ENCODE assay signal across 8 mouse cellular contexts in the genomic region with DNA sequence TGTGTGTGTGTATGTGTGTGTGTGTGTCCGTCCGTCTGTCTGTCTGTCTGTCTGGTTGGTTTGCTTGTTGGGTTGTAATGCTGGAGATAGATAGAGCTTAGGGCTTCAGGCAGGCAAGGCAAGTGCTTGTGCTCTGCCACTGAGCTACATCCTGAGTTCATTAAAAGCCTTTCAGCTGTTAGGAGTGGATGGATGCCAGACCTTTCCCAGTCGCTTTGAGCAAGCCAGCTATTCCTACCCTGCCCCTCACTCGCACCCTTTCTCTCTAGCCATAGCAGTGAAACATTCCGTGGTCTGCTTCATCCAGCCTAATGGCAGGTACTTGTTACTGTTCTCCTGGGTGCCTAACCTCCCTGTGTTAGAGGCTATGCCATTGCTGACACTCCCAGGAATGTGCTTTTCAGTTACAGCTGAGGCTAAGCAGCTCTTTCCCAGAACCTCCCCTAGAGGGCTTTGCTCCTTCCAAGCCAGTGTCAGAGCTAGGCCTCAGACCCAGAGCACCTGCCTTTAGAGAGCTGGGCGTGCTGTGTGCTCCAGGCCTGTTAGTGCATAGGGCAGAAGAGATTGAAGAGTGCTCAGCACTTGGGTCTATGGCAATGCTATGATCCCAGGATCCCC. TPM values are rescaled to one million over a fixed set of nuclear protein-coding genes. Genes with fewer than 3 reads are reported as not detected.
DNase-seq lines count a peak whose midpoint lies in the region; ATAC-seq and TF ChIP-seq lines count a peak whose summit lies in the region.

No protein-coding gene starts in this region.

- H3K27ac ChIP-seq in midbrain, postnatal 0 days (ENCODE audit: low read depth, low read length) = no peak overlapping the region
- H3K27ac ChIP-seq in midbrain, embryonic 15.5 days = no peak overlapping the region
- peak overlapping the region; percentile 14 for H3K27ac ChIP-seq in limb, embryonic 14.5 days (replicated peaks; ENCODE audit: low read depth, low read length)

- peak; percentile 46 to 51 for DNase-seq in cerebellum, postnatal 14 days
- no peak for DNase-seq in cerebellum, adult 11-12 months
- DNase-seq in midbrain, postnatal 0 days (ENCODE audit: low spot score) = peak; percentile 54
- peak; percentile 78 for DNase-seq in limb, embryonic 14.5 days (ENCODE audit: low spot score)
- DNase-seq in thymus, postnatal 14 days = peak; percentile 51
- DNase-seq in adrenal gland, postnatal 14 days = no peak
- no peak for DNase-seq in layer of hippocampus, adult 11-12 months (ENCODE audit: low spot score)

- H3K9me3 ChIP-seq in midbrain, postnatal 0 days (ENCODE audit: low read length) = no peaks in the 10 kb centered on the region
- no peaks in the 10 kb centered on the region for H3K9me3 ChIP-seq in midbrain, embryonic 15.5 days
- no peaks in the 10 kb centered on the region for H3K9me3 ChIP-seq in limb, embryonic 14.5 days (ENCODE audit: control insufficient read depth, low read length)

- H3K36me3 ChIP-seq in midbrain, postnatal 0 days (ENCODE audit: insufficient read depth, low read length) = no peaks in the 10 kb centered on the region
- H3K36me3 ChIP-seq in midbrain, embryonic 15.5 days (replicated peaks) = no peaks in the 10 kb centered on the region
- H3K36me3 ChIP-seq in limb, embryonic 14.5 days (ENCODE audit: control insufficient read depth, insufficient read depth, low read length) = peaks cover 6% of the 10 kb centered on the region

- no peak overlapping the region for H3K4me3 ChIP-seq in midbrain, postnatal 0 days (ENCODE audit: low read depth, low read length)
- H3K4me3 ChIP-seq in midbrain, embryonic 15.5 days = no peak overlapping the region
- H3K4me3 ChIP-seq in limb, embryonic 14.5 days (replicated peaks; ENCODE audit: low read length) = no peak overlapping the region

- no peak for TF ChIP-seq POLR2A in limb, embryonic 14.5 days (IDR thresholded peaks at IDR 0.05; ENCODE audit: borderline replicate concordance, extremely low read depth, insufficient read depth, insufficient read length)

- no peak for ATAC-seq in midbrain, postnatal 0 days (ENCODE audit: low FRiP score)
- ATAC-seq in midbrain, embryonic 15.5 days (replicated peaks) = no peak
- no peak for ATAC-seq in limb, embryonic 14.5 days (ENCODE audit: low FRiP score, low read depth)

- no peaks in the 10 kb centered on the region for H3K4me1 ChIP-seq in midbrain, postnatal 0 days (ENCODE audit: insufficient read depth, low read length)
- H3K4me1 ChIP-seq in midbrain, embryonic 15.5 days = no peaks in the 10 kb centered on the region
- H3K4me1 ChIP-seq in limb, embryonic 14.5 days (ENCODE audit: control insufficient read depth, insufficient read depth, low read length) = peaks cover 14% of the 10 kb centered on the region; the same call in 1 of the 2 replicates

- no peak overlapping the region for H3K4me2 ChIP-seq in midbrain, postnatal 0 days (ENCODE audit: low read depth, low read length, poor library complexity, severe bottlenecking)
- no peak overlapping the region for H3K4me2 ChIP-seq in midbrain, embryonic 15.5 days
- no peak overlapping the region for H3K4me2 ChIP-seq in limb, embryonic 14.5 days (replicated peaks; ENCODE audit: low read depth, low read length, severe bottlenecking)

- H3K27me3 ChIP-seq in midbrain, postnatal 0 days (ENCODE audit: insufficient read depth, low read length) = no peaks in the 10 kb centered on the region
- H3K27me3 ChIP-seq in midbrain, embryonic 15.5 days (replicated peaks) = no peaks in the 10 kb centered on the region
- H3K27me3 ChIP-seq in limb, embryonic 14.5 days (ENCODE audit: control insufficient read depth, insufficient read depth, low read length) = no peaks in the 10 kb centered on the region

- no peak overlapping the region for H3K9ac ChIP-seq in midbrain, postnatal 0 days (replicated peaks; ENCODE audit: low read length, poor library complexity, severe bottlenecking)
- H3K9ac ChIP-seq in midbrain, embryonic 15.5 days = no peak overlapping the region
- H3K9ac ChIP-seq in limb, embryonic 14.5 days (ENCODE audit: low read depth, low read length, severe bottlenecking) = no peak overlapping the region

- 78% methylated on average over 6 of the region's 6 CpGs for WGBS in midbrain, postnatal 0 days
- WGBS in midbrain, embryonic 15.5 days = 78% methylated on average over 6 of the region's 6 CpGs
- whole genome bisulfite sequencing in limb, embryonic 14.5 days = 62% methylated on average over 6 of the region's 6 CpGs

- no peak for TF ChIP-seq CTCF in midbrain, postnatal 0 days (IDR thresholded peaks at IDR 0.05)

RNA-seq across cellular contexts. Expression of a gene that starts 18.1 kb away (rescaled TPM):
- total RNA-seq in midbrain, postnatal 0 days (2014; rRNA removed) = 92.4 and 99.1 TPM in 2 replicates
- 154 and 168 TPM in 2 replicates for polyA plus RNA-seq in midbrain, postnatal 0 days (2015; fragmentation: Nextera tagmentation; extraction: Ambion mirVana)
- polyA plus RNA-seq in midbrain, embryonic 15.5 days (2015; fragmentation: Nextera tagmentation; extraction: Ambion mirVana) = 143 TPM in 2 replicates
- polyA plus RNA-seq in limb, embryonic 14.5 days (2012; rRNA removed) = 98.1 and 116 TPM in 2 replicates
- polyA plus RNA-seq in limb, embryonic 14.5 days (2014; fragmentation: Nextera tagmentation; extraction: Ambion mirVana) = 110 and 117 TPM in 2 replicates
- 51.0 and 62.2 TPM in 2 replicates for total RNA-seq in adrenal gland, postnatal 14 days (2021)

RNA-seq across cellular contexts. Expression of a gene that starts 29.6 kb away (rescaled TPM):
- 5.3 and 6.1 TPM in 2 replicates for total RNA-seq in midbrain, postnatal 0 days (2014; rRNA removed)
- polyA plus RNA-seq in midbrain, postnatal 0 days (2015; fragmentation: Nextera tagmentation; extraction: Ambion mirVana) = 1.1 and 1.6 TPM in 2 replicates
- 2.2 and 2.3 TPM in 2 replicates for polyA plus RNA-seq in midbrain, embryonic 15.5 days (2015; fragmentation: Nextera tagmentation; extraction: Ambion mirVana)
- polyA plus RNA-seq in limb, embryonic 14.5 days (2012; rRNA removed) = 48.3 and 59.6 TPM in 2 replicates
- 19.3 and 22.1 TPM in 2 replicates for polyA plus RNA-seq in limb, embryonic 14.5 days (2014; fragmentation: Nextera tagmentation; extraction: Ambion mirVana)
- 20.2 and 21.4 TPM in 2 replicates for total RNA-seq in adrenal gland, postnatal 14 days (2021)

RNA-seq across cellular contexts. Expression of a gene that starts 47.5 kb away (rescaled TPM):
- total RNA-seq in midbrain, postnatal 0 days (2014; rRNA removed) = 54.3 and 66.5 TPM in 2 replicates
- 192 and 231 TPM in 2 replicates for polyA plus RNA-seq in midbrain, postnatal 0 days (2015; fragmentation: Nextera tagmentation; extraction: Ambion mirVana)
- polyA plus RNA-seq in midbrain, embryonic 15.5 days (2015; fragmentation: Nextera tagmentation; extraction: Ambion mirVana) = 208 and 234 TPM in 2 replicates
- polyA plus RNA-seq in limb, embryonic 14.5 days (2012; rRNA removed) = 45.1 and 51.3 TPM in 2 replicates
- polyA plus RNA-seq in limb, embryonic 14.5 days (2014; fragmentation: Nextera tagmentation; extraction: Ambion mirVana) = 92.7 and 98.2 TPM in 2 replicates
- total RNA-seq in adrenal gland, postnatal 14 days (2021) = 110 and 123 TPM in 2 replicates

RNA-seq across cellular contexts. Expression of a gene that starts 56.3 kb away (rescaled TPM):
- total RNA-seq in midbrain, postnatal 0 days (2014; rRNA removed) = 72.5 and 113 TPM in 2 replicates
- 65.6 and 72.7 TPM in 2 replicates for polyA plus RNA-seq in midbrain, postnatal 0 days (2015; fragmentation: Nextera tagmentation; extraction: Ambion mirVana)
- polyA plus RNA-seq in midbrain, embryonic 15.5 days (2015; fragmentation: Nextera tagmentation; extraction: Ambion mirVana) = 62.8 and 69.6 TPM in 2 replicates
- polyA plus RNA-seq in limb, embryonic 14.5 days (2012; rRNA removed) = 49.7 and 51.4 TPM in 2 replicates
- polyA plus RNA-seq in limb, embryonic 14.5 days (2014; fragmentation: Nextera tagmentation; extraction: Ambion mirVana) = 58.5 and 60.1 TPM in 2 replicates
- 48.5 and 50.7 TPM in 2 replicates for total RNA-seq in adrenal gland, postnatal 14 days (2021)

Comparison
In these comparisons a context has a peak if more than half of its experiments do, and no peak if none do; other contexts are left out.
1. DNase-seq: peak in cerebellum, postnatal 14 days (2 of 2), midbrain, postnatal 0 days (single experiment), limb, embryonic 14.5 days (single experiment) and thymus, postnatal 14 days (single experiment); none in cerebellum, adult 11-12 months (single experiment), adrenal gland, postnatal 14 days (single experiment) and layer of hippocampus, adult 11-12 months (single experiment).